Mouse (Mus musculus) stomach, embryonic 15.5 days (tissue): Measurements from ENCODE around the gene Gm37240. TPM values are rescaled to one million over a fixed set of nuclear protein-coding genes. Genes with fewer than 3 reads are reported as not detected.

Experiments used
- ATAC-seq: fragments of 200-750 bp; cut with Nextera tagmentation; 2 replicates; pipeline ENCODE4 v1.8.0; 2017; ENCODE audit warnings: low read depth, moderate number of reproducible peaks, moderate TSS enrichment; ENCODE audit not compliant: insufficient read depth, low FRiP score
- H3K27ac ChIP-seq: fragments of 300-500 bp; sonication (generic); 2 replicates; pipeline ENCODE4 v1.5.1; 2015; ENCODE audit warnings: mild to moderate bottlenecking, inconsistent platforms
- H3K27me3 ChIP-seq: fragments of 300-500 bp; sonication (generic); replicated peaks from 2 replicates; pipeline ENCODE4 v1.6.1; 2015; ENCODE audit warnings: inconsistent platforms
- H3K36me3 ChIP-seq: fragments of 300-500 bp; sonication (generic); 2 replicates; pipeline ENCODE4 v1.6.1; 2015; ENCODE audit warnings: inconsistent platforms
- H3K4me1 ChIP-seq: fragments of 300-500 bp; sonication (generic); 2 replicates; pipeline ENCODE4 v1.6.1; 2015; ENCODE audit warnings: inconsistent platforms
- H3K4me2 ChIP-seq: fragments of 300-500 bp; sonication (generic); 2 replicates; pipeline ENCODE4 v1.6.1; 2015; ENCODE audit warnings: mild to moderate bottlenecking, inconsistent platforms
- H3K4me3 ChIP-seq: fragments of 300-500 bp; sonication (generic); replicated peaks from 2 replicates; pipeline ENCODE4 v1.5.1; 2015; ENCODE audit warnings: inconsistent platforms
- H3K9ac ChIP-seq: fragments of 300-500 bp; sonication (generic); 2 replicates; pipeline ENCODE4 v1.6.1; 2015; ENCODE audit warnings: inconsistent platforms
- H3K9me3 ChIP-seq: fragments of 300-500 bp; sonication (generic); 2 replicates; pipeline ENCODE4 v1.6.1; 2016; ENCODE audit warnings: inconsistent platforms
- WGBS: fragments of 180-500 bp; shearing (Covaris S2); methylation state at CpG from one replicate; pipeline ENCODE4 v1.1.7; 2015; 5-methylcytosine and 5-hydroxymethylcytosine counted together
- polyA plus RNA-seq: library from polyadenylated mRNA; unstranded; fragments of >200 nt; fragmentation: Nextera tagmentation; extraction: Ambion mirVana; gene quantifications from 2 replicates; pipeline ENCODE4 v1.2.1, GENCODE M21; 2015

The Gm37240 gene
- polyA plus RNA-seq, 1 experiment from 2014 or later, result 8.6 TPM

- no peak for ATAC-seq
- Histone ChIP-seq H3K9ac (no peak overlapping the region), H3K36me3 (no peaks in the 10 kb centered on the region), H3K27me3 (no peaks in the 10 kb centered on the region), H3K4me3 (no peak overlapping the region), H3K27ac (no peak overlapping the region), H3K4me2 (no peak overlapping the region), H3K9me3 (no peaks in the 10 kb centered on the region), H3K4me1 (no peaks in the 10 kb centered on the region)
- WGBS, result 29% methylated on average over 6 of the region's 6 CpGs
Observed at GRCm38 (mm10) chr3:85024817-85025705, 862.3 kb downstream of the Gm37240 start.

- Histone ChIP-seq H3K4me3 (no peak overlapping the region), H3K9me3 (no peaks in the 10 kb centered on the region), H3K4me1 (no peaks in the 10 kb centered on the region), H3K27me3 (no peaks in the 10 kb centered on the region), H3K27ac (no peak overlapping the region), H3K4me2 (no peak overlapping the region), H3K9ac (no peak overlapping the region), H3K36me3 (no peaks in the 10 kb centered on the region)
- 66% methylated on average over 2 of the region's 2 CpGs for WGBS
- no peak for ATAC-seq
Observed at GRCm38 (mm10) chr3:85024237-85024636, 863.1 kb downstream of the Gm37240 start.

- WGBS, result 72% methylated on average over 11 of the region's 11 CpGs
- H3K9ac ChIP-seq, result no peak overlapping the region
- H3K9me3 ChIP-seq, result no peaks in the 10 kb centered on the region
- H3K4me1 ChIP-seq, result no peaks in the 10 kb centered on the region
- H3K27ac ChIP-seq, result no peak overlapping the region
- no peaks in the 10 kb centered on the region for H3K27me3 ChIP-seq
- H3K36me3 ChIP-seq, result no peaks in the 10 kb centered on the region
- no peak overlapping the region for H3K4me3 ChIP-seq
- no peak for ATAC-seq
- no peak overlapping the region for H3K4me2 ChIP-seq
Observed at GRCm38 (mm10) chr3:85022800-85023199, 864.5 kb downstream of the Gm37240 start.

GRCm38 (mm10) chr3:85021816-85022215 is 865.5 kb downstream of the Gm37240 start:
- Histone ChIP-seq H3K27ac (no peak overlapping the region), H3K9ac (no peak overlapping the region), H3K4me1 (no peaks in the 10 kb centered on the region), H3K9me3 (no peaks in the 10 kb centered on the region), H3K4me2 (no peak overlapping the region), H3K36me3 (no peaks in the 10 kb centered on the region), H3K27me3 (no peaks in the 10 kb centered on the region), H3K4me3 (no peak overlapping the region)
- no peak for ATAC-seq
- WGBS, result 93% methylated on average over 6 of the region's 6 CpGs

GRCm38 (mm10) chr3:85020137-85020536 is 867.2 kb downstream of the Gm37240 start:
- Histone ChIP-seq H3K4me1 (no peaks in the 10 kb centered on the region), H3K4me2 (no peak overlapping the region), H3K27me3 (no peaks in the 10 kb centered on the region), H3K27ac (no peak overlapping the region), H3K36me3 (no peaks in the 10 kb centered on the region), H3K4me3 (no peak overlapping the region), H3K9ac (no peak overlapping the region), H3K9me3 (no peaks in the 10 kb centered on the region)
- ATAC-seq, result no peak

GRCm38 (mm10) chr3:85015667-85016066 is 871.7 kb downstream of the Gm37240 start:
- no peak overlapping the region for H3K9ac ChIP-seq
- H3K4me2 ChIP-seq, result no peak overlapping the region
- no peak overlapping the region for H3K27ac ChIP-seq
- H3K4me3 ChIP-seq, result no peak overlapping the region
- H3K9me3 ChIP-seq, result no peaks in the 10 kb centered on the region
- no peaks in the 10 kb centered on the region for H3K36me3 ChIP-seq
- 57% methylated on average over 9 of the region's 9 CpGs for WGBS
- ATAC-seq, result no peak
- no peaks in the 10 kb centered on the region for H3K27me3 ChIP-seq
- no peaks in the 10 kb centered on the region for H3K4me1 ChIP-seq

GRCm38 (mm10) chr3:85012889-85013288 is 874.4 kb downstream of the Gm37240 start:
- H3K27ac ChIP-seq, result no peak overlapping the region
- no peak overlapping the region for H3K9ac ChIP-seq
- no peaks in the 10 kb centered on the region for H3K4me1 ChIP-seq
- no peaks in the 10 kb centered on the region for H3K27me3 ChIP-seq
- no peak for ATAC-seq
- no peak overlapping the region for H3K4me3 ChIP-seq
- H3K4me2 ChIP-seq, result no peak overlapping the region
- no peaks in the 10 kb centered on the region for H3K9me3 ChIP-seq
- no peaks in the 10 kb centered on the region for H3K36me3 ChIP-seq
- 80% methylated on average over 6 of the region's 6 CpGs for WGBS

GRCm38 (mm10) chr3:85005257-85005656 is 882.1 kb downstream of the Gm37240 start:
- ATAC-seq, result no peak
- H3K27ac ChIP-seq, result no peak overlapping the region
- no peaks in the 10 kb centered on the region for H3K4me1 ChIP-seq
- H3K9me3 ChIP-seq, result no peaks in the 10 kb centered on the region
- no peak overlapping the region for H3K4me2 ChIP-seq
- no peaks in the 10 kb centered on the region for H3K27me3 ChIP-seq
- no peak overlapping the region for H3K4me3 ChIP-seq
- H3K9ac ChIP-seq, result no peak overlapping the region
- no peaks in the 10 kb centered on the region for H3K36me3 ChIP-seq
- WGBS, result 94% methylated on average over 2 of the region's 2 CpGs

GRCm38 (mm10) chr3:84988880-84989279 is 898.4 kb downstream of the Gm37240 start:
- Histone ChIP-seq H3K27ac (no peak overlapping the region), H3K4me2 (no peak overlapping the region), H3K4me3 (no peak overlapping the region), H3K9me3 (no peaks in the 10 kb centered on the region), H3K36me3 (no peaks in the 10 kb centered on the region), H3K4me1 (no peaks in the 10 kb centered on the region), H3K9ac (no peak overlapping the region), H3K27me3 (no peaks in the 10 kb centered on the region)
- no peak for ATAC-seq
- 82% methylated on average over 4 of the region's 4 CpGs for WGBS

- H3K9me3 ChIP-seq, result no peaks in the 10 kb centered on the region
- H3K9ac ChIP-seq, result no peak overlapping the region
- H3K4me2 ChIP-seq, result no peak overlapping the region
- no peak overlapping the region for H3K4me3 ChIP-seq
- H3K27me3 ChIP-seq, result no peaks in the 10 kb centered on the region
- WGBS, result 80% methylated on average over 8 of the region's 8 CpGs
- ATAC-seq, result no peak
- H3K4me1 ChIP-seq, result no peaks in the 10 kb centered on the region
- no peak overlapping the region for H3K27ac ChIP-seq
- H3K36me3 ChIP-seq, result no peaks in the 10 kb centered on the region
Observed at GRCm38 (mm10) chr3:84985121-84985625, 902.1 kb downstream of the Gm37240 start.

GRCm38 (mm10) chr3:84982688-84983087 is 904.6 kb downstream of the Gm37240 start:
- no peaks in the 10 kb centered on the region for H3K4me1 ChIP-seq
- no peak overlapping the region for H3K27ac ChIP-seq
- no peak overlapping the region for H3K4me3 ChIP-seq
- no peaks in the 10 kb centered on the region for H3K9me3 ChIP-seq
- no peaks in the 10 kb centered on the region for H3K36me3 ChIP-seq
- H3K4me2 ChIP-seq, result no peak overlapping the region
- H3K9ac ChIP-seq, result no peak overlapping the region
- no peak for ATAC-seq
- 32% methylated on average over 4 of the region's 4 CpGs for WGBS
- H3K27me3 ChIP-seq, result no peaks in the 10 kb centered on the region

GRCm38 (mm10) chr3:84980158-84980557 is 907.2 kb downstream of the Gm37240 start:
- Histone ChIP-seq H3K27ac (no peak overlapping the region), H3K4me3 (no peak overlapping the region), H3K9ac (no peak overlapping the region), H3K4me1 (no peaks in the 10 kb centered on the region), H3K36me3 (no peaks in the 10 kb centered on the region), H3K4me2 (no peak overlapping the region), H3K27me3 (no peaks in the 10 kb centered on the region), H3K9me3 (no peaks in the 10 kb centered on the region)
- 93% methylated on average over 2 of the region's 2 CpGs for WGBS
- no peak for ATAC-seq
